Mouse (Mus musculus) kidney, embryonic 15.5 days (tissue): ENCODE measurements at regions not wholly inside any gene's neighbourhood (a gene's known extent, or its start where the extent isn't known, plus 50 kb on each side); places are given as distances from the start of the nearest gene placed in this dataset.

Experiments
- ATAC-seq: fragments of 200-750 bp; cut with Nextera tagmentation; replicated peaks from 2 replicates; pipeline ENCODE4 v1.8.0; 2017; ENCODE audit warnings: moderate TSS enrichment; ENCODE audit not compliant: low FRiP score
- H3K27ac ChIP-seq: fragments of 300-500 bp; sonication (generic); 2 replicates; pipeline ENCODE4 v1.5.1; 2015; ENCODE audit warnings: mild to moderate bottlenecking, inconsistent platforms
- H3K27me3 ChIP-seq: fragments of 300-500 bp; sonication (generic); 2 replicates; pipeline ENCODE4 v1.6.1; 2015; ENCODE audit warnings: inconsistent platforms
- H3K36me3 ChIP-seq: fragments of 300-500 bp; sonication (generic); 2 replicates; pipeline ENCODE4 v1.6.1; 2015; ENCODE audit warnings: inconsistent platforms
- H3K4me1 ChIP-seq: fragments of 300-500 bp; sonication (generic); 2 replicates; pipeline ENCODE4 v1.6.1; 2015; ENCODE audit warnings: inconsistent platforms
- H3K4me2 ChIP-seq: fragments of 300-500 bp; sonication (generic); 2 replicates; pipeline ENCODE4 v1.6.1; 2015; ENCODE audit warnings: moderate library complexity, mild to moderate bottlenecking, inconsistent platforms
- H3K4me3 ChIP-seq: fragments of 300-500 bp; sonication (generic); replicated peaks from 2 replicates; pipeline ENCODE4 v1.5.1; 2015; ENCODE audit warnings: mild to moderate bottlenecking, inconsistent platforms
- H3K9ac ChIP-seq: fragments of 300-500 bp; sonication (generic); 2 replicates; pipeline ENCODE4 v1.6.1; 2015; ENCODE audit warnings: mild to moderate bottlenecking, inconsistent platforms
- H3K9me3 ChIP-seq: fragments of 300-500 bp; sonication (generic); replicated peaks from 2 replicates; pipeline ENCODE4 v1.6.1; 2016; ENCODE audit warnings: inconsistent platforms
- WGBS: fragments of 180-500 bp; shearing (Covaris S2); methylation state at CpG from one replicate; pipeline ENCODE4 v1.1.7; 2015; ENCODE audit warnings: mixed read lengths; 5-methylcytosine and 5-hydroxymethylcytosine counted together

GRCm38 (mm10) chr13:59292905-59293304 lies 292.1 kb downstream of the Agtpbp1 start:
- Histone ChIP-seq H3K27me3 (no peaks in the 10 kb centered on the region), H3K4me1 (no peaks in the 10 kb centered on the region), H3K4me2 (no peak overlapping the region), H3K9me3 (no peaks in the 10 kb centered on the region), H3K9ac (no peak overlapping the region), H3K27ac (no peak overlapping the region), H3K36me3 (no peaks in the 10 kb centered on the region), H3K4me3 (no peak overlapping the region)
- 18% methylated on average over 5 of the region's 5 CpGs for WGBS
- no peak for ATAC-seq

GRCm38 (mm10) chr13:59289127-59289526 lies 295.9 kb downstream of the Agtpbp1 start:
- ATAC-seq, result no peak
- WGBS, result 49% methylated on average over 11 of the region's 11 CpGs
- no peak overlapping the region for H3K9ac ChIP-seq
- no peaks in the 10 kb centered on the region for H3K36me3 ChIP-seq
- H3K9me3 ChIP-seq, result 0 out of 2 replicates have a peak, but pooled peaks cover 3% of the 10 kb centered on the region
- H3K27me3 ChIP-seq, result no peaks in the 10 kb centered on the region
- no peak overlapping the region for H3K4me3 ChIP-seq
- no peak overlapping the region for H3K4me2 ChIP-seq
- no peaks in the 10 kb centered on the region for H3K4me1 ChIP-seq
- H3K27ac ChIP-seq, result no peak overlapping the region

- Histone ChIP-seq H3K4me3 (no peak overlapping the region), H3K9ac (no peak overlapping the region), H3K27me3 (no peaks in the 10 kb centered on the region), H3K4me1 (peaks cover 3% of the 10 kb centered on the region; the same call in 1 of the 2 replicates), H3K4me2 (no peak overlapping the region), H3K36me3 (no peaks in the 10 kb centered on the region), H3K9me3 (0 out of 2 replicates have a peak, but pooled peaks cover 3% of the 10 kb centered on the region), H3K27ac (no peak overlapping the region)
- WGBS, result 82% methylated on average over 5 of the region's 5 CpGs
- no peak for ATAC-seq
Observed at GRCm38 (mm10) chr13:59281199-59281598, 303.8 kb downstream of the Agtpbp1 start.

GRCm38 (mm10) chr13:59279136-59279535 lies 305.9 kb downstream of the Agtpbp1 start:
- Histone ChIP-seq H3K36me3 (no peaks in the 10 kb centered on the region), H3K4me3 (no peak overlapping the region), H3K27me3 (no peaks in the 10 kb centered on the region), H3K9me3 (no peaks in the 10 kb centered on the region), H3K9ac (no peak overlapping the region), H3K4me2 (no peak overlapping the region), H3K4me1 (peaks cover 3% of the 10 kb centered on the region; the same call in 1 of the 2 replicates), H3K27ac (peak overlapping the region; percentile 27; the same call in 1 of the 2 replicates)
- WGBS, result 40% methylated on average over 4 of the region's 4 CpGs
- peak; percentile 36; the same call in 1 of the 2 replicates for ATAC-seq

- Histone ChIP-seq H3K36me3 (no peaks in the 10 kb centered on the region), H3K4me3 (no peak overlapping the region), H3K4me1 (no peaks in the 10 kb centered on the region), H3K4me2 (no peak overlapping the region), H3K9me3 (no peaks in the 10 kb centered on the region), H3K27me3 (no peaks in the 10 kb centered on the region), H3K9ac (no peak overlapping the region), H3K27ac (no peak overlapping the region)
- ATAC-seq, result no peak
- WGBS, result 85% methylated on average over 4 of the region's 4 CpGs
Observed at GRCm38 (mm10) chr13:59271661-59272060, 313.4 kb downstream of the Agtpbp1 start.

- Histone ChIP-seq H3K4me1 (no peaks in the 10 kb centered on the region), H3K27me3 (no peaks in the 10 kb centered on the region), H3K4me2 (no peak overlapping the region), H3K36me3 (no peaks in the 10 kb centered on the region), H3K9me3 (no peaks in the 10 kb centered on the region), H3K27ac (no peak overlapping the region), H3K4me3 (no peak overlapping the region), H3K9ac (no peak overlapping the region)
- ATAC-seq, result no peak
- WGBS, result 55% methylated on average over 4 of the region's 4 CpGs
Observed at GRCm38 (mm10) chr13:59266854-59267253, 318.2 kb downstream of the Agtpbp1 start.

GRCm38 (mm10) chr13:59264126-59264525 lies 320.9 kb downstream of the Agtpbp1 start:
- no peak overlapping the region for H3K4me2 ChIP-seq
- 75% methylated on average over 11 of the region's 11 CpGs for WGBS
- H3K9ac ChIP-seq, result no peak overlapping the region
- no peaks in the 10 kb centered on the region for H3K36me3 ChIP-seq
- H3K27ac ChIP-seq, result no peak overlapping the region
- ATAC-seq, result no peak
- H3K27me3 ChIP-seq, result no peaks in the 10 kb centered on the region
- no peaks in the 10 kb centered on the region for H3K9me3 ChIP-seq
- H3K4me3 ChIP-seq, result no peak overlapping the region
- H3K4me1 ChIP-seq, result no peaks in the 10 kb centered on the region

- Histone ChIP-seq H3K4me1 (no peaks in the 10 kb centered on the region), H3K4me3 (no peak overlapping the region), H3K27me3 (no peaks in the 10 kb centered on the region), H3K9me3 (no peaks in the 10 kb centered on the region), H3K27ac (no peak overlapping the region), H3K36me3 (no peaks in the 10 kb centered on the region), H3K4me2 (no peak overlapping the region), H3K9ac (no peak overlapping the region)
- 74% methylated on average over 3 of the region's 3 CpGs for WGBS
- no peak for ATAC-seq
Observed at GRCm38 (mm10) chr13:59261924-59262323, 323.1 kb downstream of the Agtpbp1 start.

- Histone ChIP-seq H3K4me2 (no peak overlapping the region), H3K27ac (no peak overlapping the region), H3K9ac (no peak overlapping the region), H3K4me3 (no peak overlapping the region), H3K36me3 (no peaks in the 10 kb centered on the region), H3K9me3 (no peaks in the 10 kb centered on the region), H3K4me1 (peaks cover 12% of the 10 kb centered on the region), H3K27me3 (no peaks in the 10 kb centered on the region; the same call in 1 of the 2 replicates)
- ATAC-seq, result no peak
- WGBS, result 79% methylated on average over 12 of the region's 12 CpGs
Observed at GRCm38 (mm10) chr13:59255798-59256435, 329.1 kb downstream of the Agtpbp1 start.

- Histone ChIP-seq H3K27ac (0 out of 2 replicates have a peak overlapping the region, but pooled peaks have one; percentile 10), H3K9ac (no peak overlapping the region), H3K4me1 (peaks cover 12% of the 10 kb centered on the region), H3K4me3 (no peak overlapping the region), H3K27me3 (no peaks in the 10 kb centered on the region; the same call in 1 of the 2 replicates), H3K36me3 (no peaks in the 10 kb centered on the region), H3K9me3 (no peaks in the 10 kb centered on the region), H3K4me2 (no peak overlapping the region)
- ATAC-seq, result peak; percentile 58; the same call in 1 of the 2 replicates
- WGBS, result 50% methylated on average over 13 of the region's 13 CpGs
Observed at GRCm38 (mm10) chr13:59253667-59254558, 331.1 kb downstream of the Agtpbp1 start.

- Histone ChIP-seq H3K36me3 (no peaks in the 10 kb centered on the region), H3K9me3 (no peaks in the 10 kb centered on the region), H3K27ac (no peak overlapping the region), H3K4me3 (no peak overlapping the region), H3K4me1 (peaks cover 12% of the 10 kb centered on the region), H3K9ac (no peak overlapping the region), H3K4me2 (no peak overlapping the region), H3K27me3 (no peaks in the 10 kb centered on the region; the same call in 1 of the 2 replicates)
- whole genome bisulfite sequencing, result 59% methylated on average over 12 of the region's 12 CpGs
- no peak for ATAC-seq
Observed at GRCm38 (mm10) chr13:59251252-59252006, 333.6 kb downstream of the Agtpbp1 start.
